In genomic region chr9:37544447-37545165, GRCm38 (mm10) we compare ENCODE assay signal across 8 mouse cellular contexts. TPM values are rescaled to one million over a fixed set of nuclear protein-coding genes. Genes with fewer than 3 reads are reported as not detected.
DNase-seq lines count a peak whose midpoint lies in the region; ATAC-seq lines count a peak whose summit lies in the region.

No protein-coding gene starts in this region.

- peaks cover 16% of the 10 kb centered on the region for H3K4me1 ChIP-seq in forebrain, embryonic 15.5 days
- peaks cover 18% of the 10 kb centered on the region for H3K4me1 ChIP-seq in hindbrain, embryonic 12.5 days

- H3K4me3 ChIP-seq in forebrain, embryonic 15.5 days: peak overlapping the region; percentile 33
- H3K4me3 ChIP-seq in hindbrain, embryonic 12.5 days: peak overlapping the region; percentile 27

- H3K9ac ChIP-seq in forebrain, embryonic 15.5 days (replicated peaks): peak overlapping the region; percentile 19; the same call in 1 of the 2 replicates
- peak overlapping the region; percentile 35 for H3K9ac ChIP-seq in hindbrain, embryonic 12.5 days

- ATAC-seq in forebrain, embryonic 15.5 days (replicated peaks): peak; percentile 62
- peak; percentile 51 for ATAC-seq in hindbrain, embryonic 12.5 days (ENCODE audit: low FRiP score)

- no peak overlapping the region for H3K27ac ChIP-seq in forebrain, embryonic 15.5 days (replicated peaks)
- no peak overlapping the region for H3K27ac ChIP-seq in hindbrain, embryonic 12.5 days

- no peaks in the 10 kb centered on the region for H3K36me3 ChIP-seq in forebrain, embryonic 15.5 days
- H3K36me3 ChIP-seq in hindbrain, embryonic 12.5 days: no peaks in the 10 kb centered on the region

- no peaks in the 10 kb centered on the region for H3K9me3 ChIP-seq in forebrain, embryonic 15.5 days
- H3K9me3 ChIP-seq in hindbrain, embryonic 12.5 days (replicated peaks): no peaks in the 10 kb centered on the region

- DNase-seq in NIH3T3 (ENCODE audit: low read depth): peak; percentile 79
- DNase-seq in cerebellum, adult 11 months: peak; percentile 52
- peak; percentile 68 to 75 for DNase-seq in layer of hippocampus, postnatal 25 days (ENCODE audit: extremely low spot score in 1 of 2, low spot score in 1 of 2)
- peak; percentile 82 for DNase-seq in lung, postnatal 36 days
- DNase-seq in right cerebral cortex, adult 18-20 months: peak; percentile 80
- DNase-seq in yolk sac, embryonic 10.5 days (ENCODE audit: low spot score): peak; percentile 47

- peaks cover 32% of the 10 kb centered on the region for H3K27me3 ChIP-seq in forebrain, embryonic 15.5 days
- H3K27me3 ChIP-seq in hindbrain, embryonic 12.5 days: peaks cover 72% of the 10 kb centered on the region

- under 1% methylated on average over 29 of the region's 29 CpGs for WGBS in forebrain, embryonic 15.5 days
- under 1% methylated on average over 29 of the region's 29 CpGs for WGBS in hindbrain, embryonic 12.5 days

- peak overlapping the region; percentile 48 for H3K4me2 ChIP-seq in forebrain, embryonic 15.5 days (replicated peaks)
- H3K4me2 ChIP-seq in hindbrain, embryonic 12.5 days (replicated peaks): peak overlapping the region; percentile 53

RNA-seq across cellular contexts. Expression of gene Vsig2, which starts 5.6 kb away (rescaled TPM):
- 0.64 and 0.69 TPM in 2 replicates for polyA plus RNA-seq in forebrain, embryonic 15.5 days (2015; fragmentation: Nextera tagmentation; extraction: Ambion mirVana)
- polyA plus RNA-seq in hindbrain, embryonic 12.5 days (2016; fragmentation: Nextera tagmentation; extraction: Ambion mirVana): 0.53 and 1.0 TPM in 2 replicates
- total RNA-seq in layer of hippocampus, postnatal 25 days (2021): 1 to 10 TPM; 2.8 to 4.4 TPM

RNA-seq across cellular contexts. Expression of gene Nrgn, which starts 8.1 kb away (rescaled TPM):
- 16.1 and 17.3 TPM in 2 replicates for polyA plus RNA-seq in forebrain, embryonic 15.5 days (2015; fragmentation: Nextera tagmentation; extraction: Ambion mirVana)
- polyA plus RNA-seq in hindbrain, embryonic 12.5 days (2016; fragmentation: Nextera tagmentation; extraction: Ambion mirVana): 15.4 and 15.5 TPM in 2 replicates
- 1,000 to 10,000 TPM; 1,702 to 1,721 TPM for total RNA-seq in layer of hippocampus, postnatal 25 days (2021)

RNA-seq across cellular contexts. Expression of gene Siae, which starts 10.9 kb away (rescaled TPM):
- 8.6 and 8.8 TPM in 2 replicates for polyA plus RNA-seq in forebrain, embryonic 15.5 days (2015; fragmentation: Nextera tagmentation; extraction: Ambion mirVana)
- 9.4 and 12.1 TPM in 2 replicates for polyA plus RNA-seq in hindbrain, embryonic 12.5 days (2016; fragmentation: Nextera tagmentation; extraction: Ambion mirVana)
- 10 to 100 TPM; 11.7 to 12.3 TPM for total RNA-seq in layer of hippocampus, postnatal 25 days (2021)

RNA-seq across cellular contexts. Expression of gene Esam, which starts 16.7 kb away (rescaled TPM):
- 34.3 and 34.5 TPM in 2 replicates for polyA plus RNA-seq in forebrain, embryonic 15.5 days (2015; fragmentation: Nextera tagmentation; extraction: Ambion mirVana)
- 31.6 and 32.7 TPM in 2 replicates for polyA plus RNA-seq in hindbrain, embryonic 12.5 days (2016; fragmentation: Nextera tagmentation; extraction: Ambion mirVana)
- total RNA-seq in layer of hippocampus, postnatal 25 days (2021): 10 to 100 TPM; 17.2 to 17.8 TPM

RNA-seq across cellular contexts. Expression of gene Msantd2, which starts 55.5 kb away (rescaled TPM):
- polyA plus RNA-seq in forebrain, embryonic 15.5 days (2015; fragmentation: Nextera tagmentation; extraction: Ambion mirVana): 34.1 and 34.7 TPM in 2 replicates
- 50.7 TPM in 2 replicates for polyA plus RNA-seq in hindbrain, embryonic 12.5 days (2016; fragmentation: Nextera tagmentation; extraction: Ambion mirVana)
- 10 to 100 TPM; 20.0 to 21.6 TPM for total RNA-seq in layer of hippocampus, postnatal 25 days (2021)
